Mouse (Mus musculus) lung, postnatal 0 days (tissue): ENCODE measurements around the gene Mapk8ip3. TPM values are rescaled to one million over a fixed set of nuclear protein-coding genes. Genes with fewer than 3 reads are reported as not detected.

Experiments
- ATAC-seq: fragments of 200-750 bp; cut with Nextera tagmentation; 2 replicates; pipeline ENCODE4 v1.8.0; 2017; ENCODE audit warnings: moderate library complexity
- DNase-seq: peaks from one replicate; pipeline ENCODE4 v3.0.0-alpha.2; 2016; ENCODE audit warnings: low spot score
- H3K27ac ChIP-seq: fragments of 300-500 bp; sonication (generic); 2 replicates; pipeline ENCODE4 v1.5.1; 2014; ENCODE audit warnings: antibody characterized with exemption, mild to moderate bottlenecking, low read length, mixed read lengths
- H3K27me3 ChIP-seq: fragments of 300-500 bp; sonication (generic); replicated peaks from 2 replicates; pipeline ENCODE4 v1.6.1; 2014; ENCODE audit warnings: low read length, mixed read lengths; ENCODE audit not compliant: insufficient read depth
- H3K36me3 ChIP-seq: fragments of 300-500 bp; sonication (generic); 2 replicates; pipeline ENCODE4 v1.6.1; 2014; ENCODE audit warnings: low read length, mixed read lengths; ENCODE audit not compliant: insufficient read depth
- H3K4me1 ChIP-seq: fragments of 300-500 bp; sonication (generic); 2 replicates; pipeline ENCODE4 v1.6.1; 2014; ENCODE audit warnings: antibody characterized with exemption, low read depth, low read length, mixed read lengths; ENCODE audit not compliant: insufficient read depth
- H3K4me2 ChIP-seq: fragments of 300-500 bp; sonication (generic); replicated peaks from 2 replicates; pipeline ENCODE4 v1.6.1; 2014; ENCODE audit warnings: low read depth, mild to moderate bottlenecking, low read length, moderate library complexity, mixed read lengths
- H3K4me3 ChIP-seq: fragments of 300-500 bp; sonication (generic); 2 replicates; pipeline ENCODE4 v1.5.1; 2014; ENCODE audit warnings: low read depth, low read length
- H3K9ac ChIP-seq: fragments of 300-500 bp; sonication (generic); replicated peaks from 2 replicates; pipeline ENCODE4 v1.6.1; 2014; ENCODE audit warnings: low read depth, mild to moderate bottlenecking
- H3K9me3 ChIP-seq: fragments of 300-500 bp; sonication (generic); 2 replicates; pipeline ENCODE4 v1.6.1; 2016; ENCODE audit warnings: low read length, mixed read lengths
- CTCF ChIP-seq: IDR thresholded peaks from 2 replicates; pipeline ENCODE4 v1.5.1; 2016; ENCODE audit warnings: antibody characterized with exemption, mild to moderate bottlenecking
- EP300 ChIP-seq: IDR thresholded peaks from 2 replicates; pipeline ENCODE4 v1.6.1; 2016; ENCODE audit warnings: antibody characterized with exemption, mild to moderate bottlenecking, control low read depth
- WGBS: fragments of 180-500 bp; shearing (Covaris S2); extraction: QIAGEN DNeasy Blood & Tissue Kit; methylation state at CpG from one replicate; pipeline ENCODE4 v1.1.7; 2014; 5-methylcytosine and 5-hydroxymethylcytosine counted together
- polyA plus RNA-seq: library from polyadenylated mRNA; unstranded; fragments of >200 nt; fragmentation: Nextera tagmentation; extraction: Ambion mirVana; gene quantifications from 2 replicates; pipeline ENCODE4 v1.2.1, GENCODE M21; 2015

Gene Mapk8ip3
- polyA plus RNA-seq, 1 experiment from 2014 or later, result 9.7 TPM

GRCm38 (mm10) chr17:24850065-24850772 is 86.6 kb downstream of the Mapk8ip3 start, which contains the start of gene Fahd1:
Fahd1 (minus strand) TSS chr17:24850364.
- DNase-seq (peak; percentile 99), ATAC-seq (peak; percentile 99)
- Histone ChIP-seq H3K4me2 (peak within 1 kb of the TSS; percentile 84), H3K4me1 (peaks cover 6% of the 10 kb centered on the region; the same call in 1 of the 2 replicates), H3K9me3 (no peaks in the 10 kb centered on the region), H3K4me3 (peak within 1 kb of the TSS; percentile 74), H3K27me3 (no peaks in the 10 kb centered on the region), H3K27ac (peak within 1 kb of the TSS; percentile 89), H3K36me3 (0 out of 2 replicates have a peak, but pooled peaks cover 7% of the 10 kb centered on the region), H3K9ac (peak within 1 kb of the TSS; percentile 65)
- 0% methylated on average over 55 of the region's 58 CpGs for WGBS
- TF ChIP-seq CTCF (peak; percentile 46; the same call in 1 of the 2 replicates), EP300 (no peak)

- Histone ChIP-seq H3K36me3 (0 out of 2 replicates have a peak, but pooled peaks cover 7% of the 10 kb centered on the region), H3K4me3 (peak overlapping the region; percentile 74), H3K4me2 (peak overlapping the region; percentile 84), H3K27ac (peak overlapping the region; percentile 89), H3K4me1 (peaks cover 6% of the 10 kb centered on the region; the same call in 1 of the 2 replicates), H3K9me3 (no peaks in the 10 kb centered on the region), H3K27me3 (no peaks in the 10 kb centered on the region), H3K9ac (peak overlapping the region; percentile 65)
- WGBS, result under 1% methylated on average over 21 of the region's 21 CpGs
- no peak for TF ChIP-seq EP300
- peak; percentile 76 for TF ChIP-seq CTCF
- ATAC-seq, result peak; percentile 47
- no peak for DNase-seq
Measured at GRCm38 (mm10) chr17:24849733-24850064, 87.1 kb downstream of the Mapk8ip3 start.

- Histone ChIP-seq H3K36me3 (0 out of 2 replicates have a peak, but pooled peaks cover 5% of the 10 kb centered on the region), H3K9me3 (no peaks in the 10 kb centered on the region), H3K4me3 (no peak overlapping the region), H3K27ac (no peak overlapping the region), H3K4me1 (peaks cover 6% of the 10 kb centered on the region; the same call in 1 of the 2 replicates), H3K4me2 (peak overlapping the region; percentile 84; the same call in 1 of the 2 replicates), H3K9ac (no peak overlapping the region), H3K27me3 (no peaks in the 10 kb centered on the region)
- ATAC-seq (no peak), DNase-seq (no peak)
- no peak for TF ChIP-seq EP300
- no peak for TF ChIP-seq CTCF
Measured at GRCm38 (mm10) chr17:24848600-24849031, 88.2 kb downstream of the Mapk8ip3 start.

- WGBS, result 92% methylated on average over 1 of the region's 1 CpGs
- DNase-seq (no peak), ATAC-seq (no peak)
- Histone ChIP-seq H3K9ac (no peak overlapping the region), H3K27me3 (no peaks in the 10 kb centered on the region), H3K27ac (no peak overlapping the region), H3K4me2 (no peak overlapping the region), H3K36me3 (no peaks in the 10 kb centered on the region), H3K4me3 (no peak overlapping the region), H3K9me3 (no peaks in the 10 kb centered on the region), H3K4me1 (peaks cover 6% of the 10 kb centered on the region; the same call in 1 of the 2 replicates)
- TF ChIP-seq EP300, result no peak
- TF ChIP-seq CTCF, result no peak
Measured at GRCm38 (mm10) chr17:24847386-24847785, 89.4 kb downstream of the Mapk8ip3 start.

GRCm38 (mm10) chr17:24844525-24844924 is 92.3 kb downstream of the Mapk8ip3 start:
- H3K27me3 ChIP-seq, result no peaks in the 10 kb centered on the region
- 44% methylated on average over 9 of the region's 9 CpGs for WGBS
- no peaks in the 10 kb centered on the region for H3K9me3 ChIP-seq
- ATAC-seq (no peak), DNase-seq (no peak)
- no peak overlapping the region for H3K4me2 ChIP-seq
- TF ChIP-seq CTCF (no peak), EP300 (no peak)
- no peak overlapping the region for H3K4me3 ChIP-seq
- 0 out of 2 replicates have a peak, but pooled peaks cover 2% of the 10 kb centered on the region for H3K4me1 ChIP-seq
- H3K36me3 ChIP-seq, result no peaks in the 10 kb centered on the region
- no peak overlapping the region for H3K27ac ChIP-seq
- no peak overlapping the region for H3K9ac ChIP-seq

DNA sequence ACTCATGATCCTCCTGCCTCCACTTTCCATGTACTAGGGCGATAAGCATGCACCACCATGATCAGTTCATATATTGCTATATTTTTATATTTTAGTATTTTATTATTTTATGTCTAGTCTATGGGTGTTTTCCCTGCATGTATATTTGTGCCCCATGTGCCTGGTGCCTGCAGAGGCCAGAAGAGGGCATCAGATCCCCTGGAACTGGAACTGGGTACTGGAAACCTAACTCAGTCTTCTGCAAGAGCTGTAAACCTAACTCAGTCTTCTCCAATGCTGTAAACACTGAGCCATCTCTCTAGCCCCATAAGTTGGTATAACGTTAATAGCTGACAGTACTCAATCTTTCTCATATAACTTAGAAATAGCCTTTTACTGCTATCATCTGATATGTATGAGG is 94.1 kb downstream of the Mapk8ip3 start:
- DNase-seq, result no peak
- 58% methylated on average over 2 of the region's 2 CpGs for WGBS
- Histone ChIP-seq H3K27me3 (no peaks in the 10 kb centered on the region), H3K9me3 (no peaks in the 10 kb centered on the region), H3K4me1 (no peaks in the 10 kb centered on the region), H3K9ac (no peak overlapping the region), H3K4me3 (no peak overlapping the region), H3K4me2 (no peak overlapping the region), H3K27ac (no peak overlapping the region), H3K36me3 (no peaks in the 10 kb centered on the region)
- ATAC-seq, result no peak
- TF ChIP-seq CTCF, result peak; percentile 44
- TF ChIP-seq EP300, result no peak

Other genes with a start within 250 kb of the Mapk8ip3 start
- gene Syngr3, start 247.0 kb downstream of the Mapk8ip3 start, polyA plus RNA-seq, result 0.19 and 0.33 TPM in 2 replicates
- 26.1 and 29.0 TPM in 2 replicates for gene Gfer, start 240.8 kb downstream of the Mapk8ip3 start, polyA plus RNA-seq
- 5.0 and 5.3 TPM in 2 replicates for gene Noxo1, start 240.7 kb downstream of the Mapk8ip3 start, polyA plus RNA-seq
- 26.8 and 33.4 TPM in 2 replicates for gene Tbl3, start 229.3 kb downstream of the Mapk8ip3 start, polyA plus RNA-seq
- not detected in 2 replicates for gene Rnf151, start 218.9 kb downstream of the Mapk8ip3 start, polyA plus RNA-seq
- gene Rps2, start 218.9 kb downstream of the Mapk8ip3 start, polyA plus RNA-seq, result 755 and 834 TPM in 2 replicates
- 205 and 206 TPM in 2 replicates for gene Ndufb10, start 212.5 kb downstream of the Mapk8ip3 start, polyA plus RNA-seq
- 0.19 and 0.31 TPM in 2 replicates for gene Rpl3l, start 209.2 kb downstream of the Mapk8ip3 start, polyA plus RNA-seq
- gene Msrb1, start 200.3 kb downstream of the Mapk8ip3 start, polyA plus RNA-seq, result 59.8 and 61.0 TPM in 2 replicates
- 2.8 TPM in 2 replicates for gene Hs3st6, start 184.0 kb downstream of the Mapk8ip3 start, polyA plus RNA-seq
- 0.11 TPM in 1 of 2 replicates, not detected in the other for gene Meiob, start 132.7 kb downstream of the Mapk8ip3 start, polyA plus RNA-seq
- gene Hagh, start 96.8 kb downstream of the Mapk8ip3 start, polyA plus RNA-seq, result 54.5 and 56.8 TPM in 2 replicates
- 16.7 and 18.3 TPM in 2 replicates for gene Fahd1, start 86.6 kb downstream of the Mapk8ip3 start, polyA plus RNA-seq
- gene Igfals, start 71.0 kb downstream of the Mapk8ip3 start, polyA plus RNA-seq, result 4.5 and 4.8 TPM in 2 replicates
- 41.3 and 51.3 TPM in 2 replicates for gene Nubp2, start 50.6 kb downstream of the Mapk8ip3 start, polyA plus RNA-seq
- gene Spsb3, start 50.3 kb downstream of the Mapk8ip3 start, polyA plus RNA-seq, result 40.2 and 45.4 TPM in 2 replicates
- 17.3 and 17.5 TPM in 2 replicates for gene Eme2, start 41.9 kb downstream of the Mapk8ip3 start, polyA plus RNA-seq
- gene Mrps34, start 41.9 kb downstream of the Mapk8ip3 start, polyA plus RNA-seq, result 81.6 and 90.7 TPM in 2 replicates
- 44.3 and 44.7 TPM in 2 replicates for gene Nme3, start 40.5 kb downstream of the Mapk8ip3 start, polyA plus RNA-seq
- gene Jpt2, start 23.7 kb upstream of the Mapk8ip3 start, polyA plus RNA-seq, result 21.9 and 27.1 TPM in 2 replicates
- gene Cramp1l, start 78.8 kb upstream of the Mapk8ip3 start, polyA plus RNA-seq, result 3.3 TPM in 2 replicates
- 6.8 and 7.9 TPM in 2 replicates for gene Ift140, start 79.1 kb upstream of the Mapk8ip3 start, polyA plus RNA-seq
- 186 and 218 TPM in 2 replicates for gene Tmem204, start 146.6 kb upstream of the Mapk8ip3 start, polyA plus RNA-seq
- gene Telo2, start 179.0 kb upstream of the Mapk8ip3 start, polyA plus RNA-seq, result 13.7 and 13.9 TPM in 2 replicates
- gene Ptx4, start 183.8 kb upstream of the Mapk8ip3 start, polyA plus RNA-seq, result 0.25 and 0.32 TPM in 2 replicates
- gene Clcn7, start 196.4 kb upstream of the Mapk8ip3 start, polyA plus RNA-seq, result 18.0 and 19.2 TPM in 2 replicates
- gene Ccdc154, start 225.5 kb upstream of the Mapk8ip3 start, polyA plus RNA-seq, result 0.51 and 0.77 TPM in 2 replicates
- 5.9 and 6.4 TPM in 2 replicates for gene Gm38655, start 238.5 kb upstream of the Mapk8ip3 start, polyA plus RNA-seq
- 18.5 and 19.5 TPM in 2 replicates for gene BC003965, start 247.6 kb upstream of the Mapk8ip3 start, polyA plus RNA-seq